Mouse (Mus musculus): Measurements from ENCODE around the gene Gpr87. TPM values are rescaled to one million over a fixed set of nuclear protein-coding genes. Genes with fewer than 3 reads are reported as not detected.
A peak's percentile ranks its signal among the peaks of the same experiment; 100 is the strongest.

Gene Gpr87
- polyA plus RNA-seq, 1 experiment from 2014 or later, result not detected

GRCm38 (mm10) chr3:59130431-59130830 lies 64.5 kb downstream of the Gpr87 start:
- WGBS, result 27% methylated on average over 8 of the region's 8 CpGs
- Histone ChIP-seq H3K27ac (ENCODE audit: low read length) (peak overlapping the region; percentile 48), H3K9me3 (ENCODE audit: low read length) (no peaks in the 10 kb centered on the region), H3K4me1 (ENCODE audit: insufficient read depth, low read depth, low read length) (0 out of 2 replicates have a peak, but pooled peaks cover 3% of the 10 kb centered on the region), H3K9ac (replicated peaks; ENCODE audit: low read depth) (no peak overlapping the region), H3K4me3 (ENCODE audit: low read depth, low read length) (peak overlapping the region; percentile 9; the same call in 1 of the 2 replicates), H3K4me2 (replicated peaks; ENCODE audit: low read depth, low read length) (peak overlapping the region; percentile 37; the same call in 1 of the 2 replicates), H3K27me3 (replicated peaks; ENCODE audit: insufficient read depth, low read length) (no peaks in the 10 kb centered on the region), H3K36me3 (ENCODE audit: insufficient read depth, low read length) (no peaks in the 10 kb centered on the region)
- DNase-seq (ENCODE audit: low spot score), result peak; percentile 59
- peak; percentile 54 for ATAC-seq
- TF ChIP-seq EP300 (IDR thresholded peaks at IDR 0.05) (no peak), CTCF (IDR thresholded peaks at IDR 0.05) (no peak)

DNA sequence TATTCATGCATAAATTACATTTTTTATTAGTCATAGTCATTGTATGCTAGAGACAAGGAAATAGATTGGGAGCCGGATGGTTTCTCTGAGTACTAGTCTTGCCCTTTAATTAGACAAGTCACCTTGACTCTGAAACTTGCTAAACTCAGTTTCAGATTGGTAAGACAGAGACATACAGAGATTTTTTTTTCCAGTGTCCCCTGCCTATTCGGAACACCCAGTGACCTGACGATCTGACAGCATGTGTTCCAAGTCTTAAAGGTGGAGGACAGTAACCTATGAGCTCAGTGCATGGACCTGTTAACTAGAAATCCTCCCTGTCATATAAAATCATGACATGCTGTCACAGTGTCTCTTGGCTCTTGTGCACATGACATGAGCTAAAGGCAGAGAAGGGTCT lies 65.4 kb downstream of the Gpr87 start:
- H3K4me2 ChIP-seq (replicated peaks; ENCODE audit: low read depth, low read length), result peak overlapping the region; percentile 3; the same call in 1 of the 2 replicates
- no peaks in the 10 kb centered on the region for H3K27me3 ChIP-seq (replicated peaks; ENCODE audit: insufficient read depth, low read length)
- H3K4me1 ChIP-seq (ENCODE audit: insufficient read depth, low read depth, low read length), result 0 out of 2 replicates have a peak, but pooled peaks cover 3% of the 10 kb centered on the region
- H3K36me3 ChIP-seq (ENCODE audit: insufficient read depth, low read length), result no peaks in the 10 kb centered on the region
- H3K9me3 ChIP-seq (ENCODE audit: low read length), result no peaks in the 10 kb centered on the region
- no peak for DNase-seq (ENCODE audit: low spot score)
- H3K27ac ChIP-seq (ENCODE audit: low read length), result no peak overlapping the region
- no peak overlapping the region for H3K4me3 ChIP-seq (ENCODE audit: low read depth, low read length)
- no peak overlapping the region for H3K9ac ChIP-seq (replicated peaks; ENCODE audit: low read depth)
- TF ChIP-seq EP300 (IDR thresholded peaks at IDR 0.05) (no peak), CTCF (IDR thresholded peaks at IDR 0.05) (no peak)
- WGBS, result 68% methylated on average over 3 of the region's 3 CpGs
- no peak for ATAC-seq

Other genes with a start within 250 kb of the Gpr87 start
- 0.27 and 0.40 TPM in 2 replicates for gene Med12l, start 189.3 kb downstream of the Gpr87 start, polyA plus RNA-seq (2015; fragmentation: Nextera tagmentation; extraction: Ambion mirVana)
- 0.68 and 1.1 TPM in 2 replicates for gene Gpr171, start 93.3 kb downstream of the Gpr87 start, polyA plus RNA-seq (2015; fragmentation: Nextera tagmentation; extraction: Ambion mirVana)
- gene P2ry14, start 41.5 kb downstream of the Gpr87 start, polyA plus RNA-seq (2015; fragmentation: Nextera tagmentation; extraction: Ambion mirVana), result 65.2 and 68.4 TPM in 2 replicates
- gene P2ry13, start 15.8 kb upstream of the Gpr87 start, polyA plus RNA-seq (2015; fragmentation: Nextera tagmentation; extraction: Ambion mirVana), result 2.6 and 2.7 TPM in 2 replicates
- 3.8 and 4.6 TPM in 2 replicates for gene P2ry12, start 67.8 kb upstream of the Gpr87 start, polyA plus RNA-seq (2015; fragmentation: Nextera tagmentation; extraction: Ambion mirVana)
- 2.8 and 3.4 TPM in 2 replicates for gene Igsf10, start 149.3 kb upstream of the Gpr87 start, polyA plus RNA-seq (2015; fragmentation: Nextera tagmentation; extraction: Ambion mirVana)

All from lung, postnatal 0 days (tissue).